Mouse (Mus musculus) ES-Bruce4 (cell line): Measurements from ENCODE around the gene Pdik1l.
A peak's percentile ranks its signal among the peaks of the same experiment; 100 is the strongest.

Experiments used
- CTCF ChIP-seq: IDR thresholded peaks from one replicate; pipeline ENCODE4 v1.8.1; 2011; ENCODE audit warnings: low read depth, low read length
- POLR2A ChIP-seq: IDR thresholded peaks from one replicate; pipeline ENCODE4 v1.8.1; 2011; ENCODE audit warnings: low read length; ENCODE audit not compliant: insufficient read depth

DNA sequence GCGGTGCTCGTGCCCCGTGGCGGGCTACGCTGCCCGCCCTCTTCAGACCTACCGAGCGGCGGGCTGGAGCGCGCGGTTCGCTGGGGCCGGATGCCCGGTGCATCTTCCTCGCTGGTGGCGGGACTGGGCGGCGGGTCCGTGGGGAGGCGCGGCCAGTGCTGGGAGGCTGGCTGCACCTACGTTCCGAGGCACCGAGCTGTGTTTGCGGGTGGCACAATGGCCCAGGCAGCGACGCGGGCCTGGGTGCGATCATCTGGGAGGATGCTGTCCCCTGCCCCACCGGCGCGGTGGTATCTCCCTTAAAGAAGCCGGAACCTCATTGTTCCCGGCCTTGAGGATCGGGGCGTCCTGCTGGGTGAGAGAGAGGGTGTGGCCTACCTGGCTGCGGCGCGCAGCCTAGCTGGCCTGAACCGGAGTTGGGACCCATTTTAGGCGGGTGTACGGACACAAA lies at the start of gene Pdik1l:
- TF ChIP-seq CTCF (no peak), POLR2A (peak; percentile 35)
